Mouse (Mus musculus): ENCODE measurements around the gene Atad2b. TPM values are rescaled to one million over a fixed set of nuclear protein-coding genes. Genes with fewer than 3 reads are reported as not detected.

The Atad2b gene
- polyA plus RNA-seq (2021; fragmentation: Nextera tagmentation): 0.96 and 4.9 TPM in 2 replicates
- long read RNA-seq, experiment 1, partial matches to known transcripts: 4 of 8 reads
- long read RNA-seq, experiment 1, other reads (novel, unspliced or antisense): 4 of 8 reads
- long read RNA-seq, experiment 2, partial matches to known transcripts: 0 of 3 reads
- long read RNA-seq, experiment 2, other reads (novel, unspliced or antisense): 3 of 3 reads

GRCm38 (mm10) chr12:4916994-4917804 is at the start of gene Atad2b:
TSS of gene Atad2b (plus strand) at chr12:4917353.

GRCm38 (mm10) chr12:4874161-4874927 is 42.8 kb upstream of the Atad2b start, which contains the start of gene Mfsd2b:
TSS of gene Mfsd2b (minus strand) at chr12:4874359.

DNA sequence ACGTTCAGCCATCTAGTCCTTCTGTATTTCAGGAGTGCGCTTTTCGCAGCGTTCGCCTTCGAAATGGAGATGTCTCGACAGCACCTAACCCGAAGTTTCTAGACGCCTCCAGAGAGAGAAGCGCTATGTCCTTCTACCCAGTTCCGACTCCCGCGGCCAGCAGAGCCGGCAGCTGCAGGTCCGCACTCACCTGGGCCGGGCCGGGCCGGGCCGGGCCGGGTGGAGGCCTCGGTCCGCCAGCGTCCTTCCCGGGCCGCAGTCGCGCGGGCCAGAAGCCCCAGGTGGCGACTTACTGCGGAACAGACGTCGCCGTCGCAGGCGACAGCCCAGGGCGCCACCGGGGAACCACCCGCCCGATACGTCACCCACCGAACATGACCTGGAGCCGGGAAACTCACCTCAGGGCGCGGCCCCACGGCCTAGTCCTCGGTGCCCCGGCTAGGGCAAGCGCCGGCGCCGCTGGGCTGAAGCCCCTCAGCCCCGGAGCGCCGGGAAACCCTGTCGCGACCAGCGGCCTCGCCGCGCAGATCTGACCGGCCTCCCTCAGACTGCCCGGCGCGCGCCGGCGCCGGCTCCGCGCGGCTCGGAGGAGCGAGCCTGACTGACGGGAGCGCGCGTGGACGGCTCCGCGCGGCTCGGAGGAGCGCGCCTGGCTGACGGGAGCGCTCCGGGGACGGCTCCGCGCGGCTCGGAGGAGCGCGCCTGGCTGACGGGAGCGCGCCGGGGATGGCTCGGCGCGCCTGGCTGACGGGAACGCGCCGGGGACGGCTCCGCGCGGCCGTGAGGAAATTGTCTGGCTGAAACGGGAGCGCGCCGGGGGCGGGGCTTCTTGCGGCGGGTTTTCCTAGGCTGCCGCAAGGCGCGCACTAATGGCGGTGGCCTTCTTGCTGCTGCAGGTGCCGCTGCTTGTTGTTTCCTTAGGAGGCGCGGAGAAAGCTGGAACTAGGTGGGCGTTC is 9.9 kb upstream of the Atad2b start, which contains the start of gene Ubxn2a:
Gene Ubxn2a, minus strand, starts transcription at position 755 of the 956 bp plus-strand sequence.

Other genes with a start within 250 kb of the Atad2b start
- 0.06 and 0.21 TPM in 2 replicates for gene Fam228a, start 178.9 kb upstream of the Atad2b start, polyA plus RNA-seq (2021; fragmentation: Nextera tagmentation)
- gene Pfn4, start 148.3 kb upstream of the Atad2b start, polyA plus RNA-seq (2021; fragmentation: Nextera tagmentation): 17.8 and 26.7 TPM in 2 replicates
- gene Fam228b, start 148.1 kb upstream of the Atad2b start, polyA plus RNA-seq (2021; fragmentation: Nextera tagmentation): 10.5 and 12.7 TPM in 2 replicates
- gene Sf3b6, start 99.8 kb upstream of the Atad2b start, polyA plus RNA-seq (2021; fragmentation: Nextera tagmentation): 136 and 180 TPM in 2 replicates
- 80.4 and 93.4 TPM in 2 replicates for gene Fkbp1b, start 75.8 kb upstream of the Atad2b start, polyA plus RNA-seq (2021; fragmentation: Nextera tagmentation)
- gene Wdcp, start 74.0 kb upstream of the Atad2b start, polyA plus RNA-seq (2021; fragmentation: Nextera tagmentation): 9.0 and 12.7 TPM in 2 replicates
- gene Mfsd2b, start 43.0 kb upstream of the Atad2b start, polyA plus RNA-seq (2021; fragmentation: Nextera tagmentation): 0.08 TPM in 1 of 2 replicates, not detected in the other
- 49.0 and 62.6 TPM in 2 replicates for gene Ubxn2a, start 9.6 kb upstream of the Atad2b start, polyA plus RNA-seq (2021; fragmentation: Nextera tagmentation)

All from left cerebral cortex, adult 6 months (tissue).